Mouse (Mus musculus) embryonic facial prominence, embryonic 11.5 days (tissue): ENCODE data around the gene Rcc2. TPM values are rescaled to one million over a fixed set of nuclear protein-coding genes. Genes with fewer than 3 reads are reported as not detected.

Source experiments
- ATAC-seq: fragments of 200-750 bp; cut with Nextera tagmentation; replicated peaks from 2 replicates; pipeline ENCODE4 v1.8.0; 2017; ENCODE audit warnings: low read depth; ENCODE audit not compliant: insufficient number of reproducible peaks, low FRiP score, low TSS enrichment
- DNase-seq: peaks from one replicate; pipeline ENCODE4 v3.0.0-alpha.2; 2015; ENCODE audit warnings: low spot score
- H3K27ac ChIP-seq: fragments of 300-500 bp; sonication (generic); replicated peaks from 2 replicates; pipeline ENCODE4 v1.5.1; 2014; ENCODE audit warnings: mild to moderate bottlenecking, low read depth, low read length, control low read depth
- H3K27me3 ChIP-seq: fragments of 300-500 bp; sonication (generic); 2 replicates; pipeline ENCODE4 v1.6.1; 2014; ENCODE audit warnings: mild to moderate bottlenecking, low read length, moderate library complexity, mixed read lengths; ENCODE audit not compliant: control insufficient read depth, insufficient read depth
- H3K36me3 ChIP-seq: fragments of 300-500 bp; sonication (generic); replicated peaks from 2 replicates; pipeline ENCODE4 v1.6.1; 2014; ENCODE audit warnings: low read depth, mild to moderate bottlenecking, low read length, moderate library complexity, mixed read lengths; ENCODE audit not compliant: control insufficient read depth, insufficient read depth
- H3K4me1 ChIP-seq: fragments of 300-500 bp; sonication (generic); 2 replicates; pipeline ENCODE4 v1.6.1; 2014; ENCODE audit warnings: low read length, mixed read lengths; ENCODE audit not compliant: control insufficient read depth, insufficient read depth
- H3K4me2 ChIP-seq: fragments of 300-500 bp; sonication (generic); 2 replicates; pipeline ENCODE4 v1.6.1; 2014; ENCODE audit warnings: low read depth, mild to moderate bottlenecking, control low read depth, low read length, moderate library complexity
- H3K4me3 ChIP-seq: fragments of 300-500 bp; sonication (generic); 2 replicates; pipeline ENCODE4 v1.5.1; 2014; ENCODE audit warnings: low read depth, low read length, control low read depth
- H3K9ac ChIP-seq: fragments of 300-500 bp; sonication (generic); replicated peaks from 2 replicates; pipeline ENCODE4 v1.6.1; 2014; ENCODE audit warnings: mild to moderate bottlenecking, control low read depth, low read length
- H3K9me3 ChIP-seq: fragments of 300-500 bp; sonication (generic); replicated peaks from 2 replicates; pipeline ENCODE4 v1.6.1; 2016; ENCODE audit warnings: mild to moderate bottlenecking, low read length, inconsistent platforms, mixed read lengths; ENCODE audit not compliant: control insufficient read depth
- WGBS: fragments of 180-500 bp; shearing (Covaris S2); extraction: QIAGEN DNeasy Blood & Tissue Kit; methylation state at CpG from one replicate; pipeline ENCODE4 v1.1.7; 2014; 5-methylcytosine and 5-hydroxymethylcytosine counted together
- polyA plus RNA-seq: library from polyadenylated mRNA; unstranded; fragments of >200 nt; fragmentation: Nextera tagmentation; extraction: Ambion mirVana; gene quantifications from 2 replicates; pipeline ENCODE4 v1.2.1, GENCODE M21; 2014

Rcc2 gene
- polyA plus RNA-seq = 69.8 and 87.5 TPM in 2 replicates

GRCm38 (mm10) chr4:140700269-140701018 is at the start of gene Rcc2:
Gene Rcc2 (plus strand): TSS chr4:140700541.
- H3K36me3 ChIP-seq = no peaks in the 10 kb centered on the region; the same call in 1 of the 2 replicates
- H3K27ac ChIP-seq = peak within 1 kb of the TSS; percentile 98
- H3K27me3 ChIP-seq = peaks cover 3% of the 10 kb centered on the region; the same call in 1 of the 2 replicates
- peak within 1 kb of the TSS; percentile 89 for H3K4me3 ChIP-seq
- peak within 1 kb of the TSS; percentile 73 for H3K4me2 ChIP-seq
- ATAC-seq (no peak), DNase-seq (peak; percentile 54)
- WGBS = 4% methylated on average over 20 of the region's 20 CpGs
- H3K4me1 ChIP-seq = peaks cover 5% of the 10 kb centered on the region; the same call in 1 of the 2 replicates
- H3K9me3 ChIP-seq = no peaks in the 10 kb centered on the region
- H3K9ac ChIP-seq = peak within 1 kb of the TSS; percentile 99

GRCm38 (mm10) chr4:140653835-140654583 is 46.3 kb upstream of the Rcc2 start:
- Histone ChIP-seq H3K27me3 (no peaks in the 10 kb centered on the region), H3K36me3 (no peaks in the 10 kb centered on the region), H3K4me2 (no peak overlapping the region), H3K9me3 (no peaks in the 10 kb centered on the region), H3K4me1 (peaks cover 11% of the 10 kb centered on the region), H3K4me3 (no peak overlapping the region), H3K9ac (no peak overlapping the region), H3K27ac (no peak overlapping the region)
- ATAC-seq = no peak
- DNase-seq = no peak
- 47% methylated on average over 14 of the region's 14 CpGs for WGBS

DNA sequence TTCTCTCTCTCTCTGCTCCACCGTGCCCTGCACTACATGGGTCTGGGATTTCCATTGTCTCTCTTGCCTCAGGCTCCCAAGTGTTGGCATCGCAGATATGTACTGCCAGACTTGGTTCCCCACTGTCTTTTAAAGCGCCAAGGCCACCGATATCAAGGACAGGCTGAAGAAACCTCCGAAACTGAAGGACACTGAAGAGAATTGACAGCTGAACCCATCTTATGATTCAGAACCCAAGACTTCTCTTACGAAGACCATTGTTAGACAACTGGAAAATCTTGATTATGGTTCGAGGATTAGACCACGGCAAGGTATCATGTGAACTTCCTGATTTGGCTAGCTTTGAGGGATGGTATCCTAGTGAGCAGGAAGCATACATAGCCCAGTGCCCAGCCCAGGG is 45.5 kb upstream of the Rcc2 start:
- H3K4me2 ChIP-seq = no peak overlapping the region
- no peak for DNase-seq
- no peaks in the 10 kb centered on the region for H3K9me3 ChIP-seq
- no peak overlapping the region for H3K27ac ChIP-seq
- WGBS = 72% methylated on average over 8 of the region's 8 CpGs
- no peak overlapping the region; the same call in 1 of the 2 replicates for H3K9ac ChIP-seq
- no peaks in the 10 kb centered on the region for H3K36me3 ChIP-seq
- peaks cover 7% of the 10 kb centered on the region for H3K4me1 ChIP-seq
- no peak for ATAC-seq
- no peak overlapping the region for H3K4me3 ChIP-seq
- no peaks in the 10 kb centered on the region for H3K27me3 ChIP-seq

DNA sequence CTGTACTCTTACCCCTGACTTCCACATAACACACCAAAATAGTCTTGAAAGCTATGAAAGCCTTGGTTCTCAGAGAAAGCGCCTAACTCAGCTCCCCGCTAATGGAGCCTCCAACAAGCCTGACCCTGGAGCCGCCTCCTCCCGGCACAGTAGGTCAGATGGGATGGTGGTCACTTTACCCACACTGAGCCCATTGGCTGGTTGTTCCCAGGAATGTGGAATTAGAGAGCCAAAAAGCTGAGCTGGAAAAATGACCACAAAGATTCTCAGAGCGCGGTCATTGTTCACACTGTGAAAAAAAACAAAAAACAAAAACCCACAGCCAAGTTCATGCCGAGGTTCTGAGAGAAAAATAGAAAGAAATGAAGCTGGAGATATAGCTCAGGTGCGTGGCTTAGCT is 43.8 kb upstream of the Rcc2 start:
- Histone ChIP-seq H3K4me2 (no peak overlapping the region), H3K9me3 (no peaks in the 10 kb centered on the region), H3K9ac (no peak overlapping the region), H3K36me3 (no peaks in the 10 kb centered on the region), H3K27me3 (no peaks in the 10 kb centered on the region), H3K4me1 (peaks cover 7% of the 10 kb centered on the region), H3K4me3 (no peak overlapping the region), H3K27ac (no peak overlapping the region)
- 65% methylated on average over 8 of the region's 8 CpGs for WGBS
- no peak for ATAC-seq
- DNase-seq = no peak

DNA sequence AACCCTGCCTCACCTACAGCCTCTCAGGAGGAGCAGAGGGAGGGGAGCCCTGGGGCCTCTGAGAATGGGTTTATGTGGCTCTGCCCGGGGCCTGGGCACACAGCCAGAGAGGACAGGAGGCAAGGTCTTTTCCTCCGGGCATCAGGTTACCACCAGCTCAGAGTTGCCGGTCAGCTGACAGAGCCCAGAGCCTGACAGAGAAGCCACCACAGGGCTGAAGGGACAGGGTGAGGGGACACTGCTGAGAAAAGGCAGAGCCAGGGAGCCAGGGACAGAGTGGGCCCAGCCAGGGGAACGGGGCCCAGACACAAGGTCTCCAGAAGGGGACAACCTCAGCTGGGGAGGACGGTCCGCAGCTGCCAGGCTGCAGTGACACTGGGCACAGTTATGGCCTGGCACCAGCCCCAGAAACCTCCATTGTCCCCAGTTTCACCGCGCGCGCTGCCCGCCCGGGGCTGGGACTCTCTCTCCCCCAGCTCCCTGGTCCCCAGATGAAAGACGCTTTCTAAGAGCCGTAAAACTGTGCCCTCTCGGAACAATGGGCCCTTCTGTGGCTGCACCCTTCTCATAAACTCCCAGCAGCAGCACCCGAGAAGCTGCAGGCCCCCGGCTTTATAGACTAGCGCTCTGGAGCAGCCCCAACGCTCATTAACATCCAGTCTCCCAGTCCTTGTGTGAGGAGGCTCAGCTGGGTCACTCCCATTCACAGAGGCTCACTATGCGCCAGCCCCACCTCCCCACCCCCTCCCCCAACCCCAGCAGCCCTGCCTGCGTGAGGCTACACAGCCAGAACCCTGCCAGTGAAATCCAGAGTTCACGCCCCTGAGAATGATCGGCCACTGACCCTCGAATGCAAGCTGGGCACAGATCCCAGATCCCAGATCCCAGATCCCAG is 42.4 kb upstream of the Rcc2 start:
- ATAC-seq (peak; percentile 69), DNase-seq (peak; percentile 58)
- Histone ChIP-seq H3K27me3 (no peaks in the 10 kb centered on the region), H3K9me3 (no peaks in the 10 kb centered on the region), H3K27ac (peak overlapping the region; percentile 65), H3K9ac (peak overlapping the region; percentile 55), H3K36me3 (no peaks in the 10 kb centered on the region), H3K4me1 (peaks cover 14% of the 10 kb centered on the region), H3K4me3 (no peak overlapping the region), H3K4me2 (peak overlapping the region; percentile 37)
- WGBS = 7% methylated on average over 24 of the region's 24 CpGs

GRCm38 (mm10) chr4:140661406-140662022 is 38.8 kb upstream of the Rcc2 start:
- Histone ChIP-seq H3K4me1 (peaks cover 15% of the 10 kb centered on the region), H3K9ac (no peak overlapping the region), H3K4me3 (no peak overlapping the region), H3K27me3 (no peaks in the 10 kb centered on the region), H3K36me3 (no peaks in the 10 kb centered on the region), H3K4me2 (no peak overlapping the region), H3K27ac (no peak overlapping the region), H3K9me3 (no peaks in the 10 kb centered on the region)
- ATAC-seq (no peak), DNase-seq (no peak)
- whole genome bisulfite sequencing = 71% methylated on average over 18 of the region's 18 CpGs

DNA sequence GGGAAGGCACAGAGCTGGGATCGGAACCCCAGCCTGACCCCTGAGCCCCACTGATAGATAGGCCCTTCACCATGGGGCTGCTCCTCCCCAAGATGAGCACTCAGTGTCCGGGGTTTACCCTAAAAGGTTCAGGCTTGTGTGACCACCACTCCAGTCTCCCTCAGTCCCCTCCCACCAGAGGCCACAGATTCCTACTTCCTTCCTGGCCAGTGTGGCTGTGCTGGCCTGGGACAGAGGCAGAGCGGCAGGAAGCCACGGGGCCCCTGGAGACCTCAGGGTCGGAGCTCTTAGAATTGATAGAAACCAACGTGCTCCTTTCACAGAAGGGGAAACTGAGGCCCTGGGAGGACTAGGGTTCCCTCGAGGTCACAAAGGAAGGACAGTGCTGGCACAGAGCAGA is 37.9 kb upstream of the Rcc2 start:
- Histone ChIP-seq H3K4me1 (peaks cover 12% of the 10 kb centered on the region), H3K4me3 (no peak overlapping the region), H3K9me3 (no peaks in the 10 kb centered on the region), H3K27me3 (no peaks in the 10 kb centered on the region), H3K9ac (no peak overlapping the region), H3K36me3 (no peaks in the 10 kb centered on the region), H3K4me2 (no peak overlapping the region), H3K27ac (no peak overlapping the region)
- WGBS = 31% methylated on average over 7 of the region's 7 CpGs
- DNase-seq = no peak
- ATAC-seq = no peak
